Mouse (Mus musculus): Measurements from ENCODE around the gene Kcnj12.

The Kcnj12 gene

DNA sequence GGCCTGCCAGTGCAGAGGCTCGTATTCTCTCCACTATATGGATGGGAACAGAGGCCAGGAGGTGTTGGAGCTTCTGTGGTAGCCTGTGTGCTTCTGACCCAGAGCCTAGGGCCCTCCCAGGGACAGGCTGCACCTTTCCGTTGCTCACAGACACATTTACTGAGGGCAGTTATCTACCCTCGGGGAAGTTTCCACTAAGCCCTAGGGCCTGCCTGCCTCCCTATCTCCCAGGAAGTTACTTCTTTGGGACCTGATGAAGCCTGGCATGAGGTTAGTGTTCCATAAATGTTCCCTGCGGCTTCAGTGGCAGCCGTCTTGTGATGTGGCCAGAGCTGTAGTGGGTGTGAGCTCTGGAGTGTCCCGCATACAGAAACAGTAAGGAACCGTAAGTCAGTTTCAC is 3.2 kb downstream of the Kcnj12 start:
- DNase-seq, result no peak

GRCm38 (mm10) chr11:61026381-61026780 is 4.0 kb downstream of the Kcnj12 start:
- no peak for DNase-seq

GRCm38 (mm10) chr11:61027160-61027559 is 4.8 kb downstream of the Kcnj12 start:
- DNase-seq, result no peak

GRCm38 (mm10) chr11:61028211-61028950 is 6.0 kb downstream of the Kcnj12 start:
- DNase-seq, result no peak

GRCm38 (mm10) chr11:61029116-61029740 is 6.9 kb downstream of the Kcnj12 start:
- no peak for DNase-seq

DNA sequence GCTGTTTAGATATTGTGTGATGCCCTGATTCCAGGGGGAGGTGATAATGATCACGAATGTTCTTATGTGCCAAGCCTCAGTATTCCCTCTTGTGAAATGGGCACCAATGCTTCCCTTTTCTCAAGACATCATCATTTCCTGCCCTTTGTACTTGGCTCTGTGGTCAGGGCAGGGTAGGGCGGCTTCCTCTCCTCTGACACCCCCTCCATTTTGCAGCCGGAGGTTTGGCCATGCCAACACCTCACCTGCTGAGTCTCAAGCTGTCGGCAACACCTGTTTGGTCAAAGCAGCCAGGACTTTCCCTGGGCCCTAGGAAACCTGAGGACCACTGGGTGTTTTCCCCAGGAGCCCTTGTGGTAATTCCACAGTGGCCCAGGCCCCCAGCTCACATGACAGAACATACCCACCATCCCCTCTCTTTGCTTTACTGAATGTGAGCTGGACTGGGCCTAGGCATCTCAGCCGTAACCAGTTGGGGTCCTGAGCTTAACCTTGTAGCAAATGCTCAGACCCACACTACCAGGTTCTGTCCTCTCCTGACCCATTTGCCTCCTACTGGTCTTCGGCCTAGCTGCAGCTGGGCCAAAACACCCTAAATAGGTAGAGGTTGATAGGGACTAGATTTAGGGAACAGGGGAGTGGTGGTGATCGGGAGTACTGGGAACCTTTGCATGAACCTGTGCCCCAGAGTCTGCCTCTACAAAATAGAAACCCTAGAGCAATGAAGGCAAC is 7.7 kb downstream of the Kcnj12 start:
- no peak for DNase-seq

GRCm38 (mm10) chr11:61031137-61031536 is 8.8 kb downstream of the Kcnj12 start:
- DNase-seq, result no peak

- DNase-seq, result no peak
Observed at GRCm38 (mm10) chr11:61031658-61032445, 9.5 kb downstream of the Kcnj12 start.

GRCm38 (mm10) chr11:61032481-61032880 is 10.1 kb downstream of the Kcnj12 start:
- DNase-seq, result no peak

DNA sequence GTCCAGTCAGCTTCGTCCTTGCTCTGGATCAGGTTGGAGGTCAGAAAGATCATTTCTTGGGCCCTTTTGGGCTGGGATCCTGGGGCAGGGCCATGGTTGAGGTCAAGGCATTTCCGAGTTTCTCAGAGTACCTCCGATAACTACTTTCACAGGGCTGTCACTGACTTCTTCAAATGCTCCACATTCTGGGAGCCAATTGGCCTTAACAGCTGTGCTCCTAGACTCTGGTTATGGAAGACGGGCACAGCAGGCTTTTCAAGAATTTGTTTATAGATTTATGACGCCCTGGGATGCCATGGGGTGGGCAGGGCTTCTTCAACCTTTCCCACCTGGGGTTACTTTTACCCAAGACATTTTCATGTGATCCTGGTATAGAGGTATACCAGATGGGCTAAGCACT is 10.8 kb downstream of the Kcnj12 start:
- DNase-seq, result no peak

DNA sequence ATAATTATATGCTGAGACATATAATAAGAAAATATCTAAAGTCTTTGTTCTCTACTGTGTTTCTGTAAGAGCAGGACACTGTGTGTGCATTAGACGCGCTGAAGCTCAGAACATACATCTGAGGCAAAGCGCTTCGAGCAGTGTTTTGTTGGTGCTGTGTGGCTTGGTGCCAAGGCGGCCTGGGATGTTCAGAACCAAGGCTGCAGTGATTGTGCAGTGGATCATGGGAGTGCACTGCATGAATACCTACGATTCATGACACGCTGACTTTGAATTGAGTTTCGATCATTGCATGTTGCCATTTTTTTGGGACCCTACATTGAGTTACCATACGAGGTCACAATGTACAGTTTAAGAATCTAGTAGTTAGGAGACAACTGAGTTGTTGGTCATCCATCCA is 14.3 kb downstream of the Kcnj12 start:
- no peak for DNase-seq

DNA sequence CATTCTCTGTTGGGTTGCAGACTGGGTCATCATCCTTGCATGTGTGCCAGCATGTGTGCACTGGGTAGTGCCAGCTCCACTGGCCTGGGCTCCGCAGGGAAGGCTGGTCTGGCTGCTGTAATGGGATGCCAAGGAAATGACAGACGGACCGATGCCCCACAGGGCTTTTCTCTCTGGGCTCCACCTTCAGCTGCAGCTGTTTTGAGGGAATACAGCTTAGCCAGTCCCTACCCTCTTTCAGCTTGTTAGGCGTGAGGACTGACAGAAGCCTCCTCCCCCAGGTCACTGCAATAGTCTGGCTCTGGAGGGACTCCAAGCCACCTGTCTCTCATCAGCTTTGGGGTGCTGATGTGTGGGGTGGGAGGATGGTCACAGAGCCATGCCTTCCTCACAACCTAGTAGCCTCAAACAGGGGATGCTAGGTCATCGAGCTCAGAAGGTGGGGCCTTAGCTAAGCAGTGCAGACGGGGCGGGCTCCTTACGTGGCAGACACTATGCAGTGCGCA is 16.0 kb downstream of the Kcnj12 start:
- DNase-seq, result no peak

DNA sequence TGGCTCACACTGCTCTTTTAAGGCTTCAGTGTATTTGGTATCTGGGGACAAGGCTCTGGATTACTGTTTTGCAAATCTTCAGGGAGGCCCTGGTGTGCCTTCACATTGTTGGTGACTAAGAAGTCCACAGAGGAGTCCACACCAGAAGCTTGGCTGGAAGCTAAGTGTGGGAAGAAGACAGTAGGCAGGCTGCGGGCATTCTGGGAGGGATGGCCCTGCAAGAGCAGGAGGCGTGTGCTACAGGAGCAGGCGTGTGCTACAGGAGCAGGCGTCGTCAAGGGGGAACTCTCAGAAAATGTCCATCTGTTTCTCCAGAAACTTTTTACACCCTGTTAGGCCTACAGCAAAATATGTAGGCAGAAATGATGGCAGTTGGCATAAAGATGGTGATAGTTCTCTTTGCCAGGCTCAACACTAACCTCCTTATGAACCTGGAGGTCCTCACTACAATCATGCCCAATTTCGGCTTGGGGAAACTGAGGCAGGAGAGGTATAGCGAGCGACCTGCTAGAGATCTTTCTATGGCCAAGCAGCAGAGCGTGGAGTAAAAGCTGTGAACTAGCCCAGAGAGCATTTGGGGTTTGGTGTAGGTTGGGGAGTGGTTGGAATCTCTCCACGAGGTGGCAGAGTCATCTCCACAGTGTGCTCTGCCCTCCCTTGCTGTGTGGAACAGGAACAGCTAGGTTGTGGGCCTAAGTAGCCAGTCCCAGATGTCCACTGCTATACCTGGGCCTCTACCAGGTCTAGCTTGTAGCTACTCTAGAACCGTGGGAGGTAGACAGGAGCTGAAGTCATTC is 18.7 kb downstream of the Kcnj12 start:
- DNase-seq, result no peak

- DNase-seq, result no peak
Observed at GRCm38 (mm10) chr11:61042593-61042992, 20.2 kb downstream of the Kcnj12 start.

- no peak for DNase-seq
Observed at GRCm38 (mm10) chr11:61043055-61043992, 21.0 kb downstream of the Kcnj12 start.

DNA sequence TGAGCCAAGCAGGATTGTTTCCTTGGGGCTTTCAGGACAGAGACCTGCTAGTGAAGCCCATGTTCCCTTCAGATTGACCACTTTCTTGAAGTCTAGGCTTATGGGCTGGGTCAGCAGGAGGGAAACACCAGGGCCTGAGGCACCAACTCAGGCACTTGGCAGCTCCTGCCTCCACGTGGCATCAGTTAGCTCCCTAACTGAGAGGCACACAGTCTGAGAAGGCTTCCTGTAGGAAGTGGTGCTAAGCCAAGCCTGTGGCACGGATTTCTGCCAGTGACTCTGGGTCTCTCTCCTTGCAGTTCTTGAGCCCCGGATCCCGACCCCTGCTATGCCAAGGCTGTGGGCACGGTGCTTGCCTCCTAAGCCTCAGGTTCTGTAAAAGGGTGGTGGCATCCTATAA is 22.4 kb downstream of the Kcnj12 start:
- no peak for DNase-seq

- DNase-seq, result no peak
Observed at GRCm38 (mm10) chr11:61047441-61047840, 25.1 kb downstream of the Kcnj12 start.

- no peak for DNase-seq
Observed at GRCm38 (mm10) chr11:61051151-61051550, 28.8 kb downstream of the Kcnj12 start.

DNA sequence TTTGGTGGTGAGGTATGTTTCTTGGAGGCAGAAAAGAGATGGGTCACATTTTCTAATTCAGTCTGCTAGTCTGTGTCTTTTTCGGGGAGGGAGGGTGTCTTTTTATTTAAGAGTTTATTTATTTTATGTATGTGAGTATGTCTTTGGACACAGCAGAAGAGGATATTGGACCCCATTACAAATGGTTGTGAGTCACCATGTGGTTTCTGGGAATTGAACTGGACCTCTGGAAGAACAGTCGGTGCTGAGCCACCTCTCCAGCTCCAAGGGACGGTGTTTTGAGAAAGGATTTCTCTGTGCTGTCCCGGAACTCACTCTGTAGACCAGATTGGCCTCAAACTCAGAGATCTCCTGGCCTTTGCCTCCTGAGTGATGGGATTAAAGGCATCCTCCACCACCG is 34.5 kb downstream of the Kcnj12 start:
- no peak for DNase-seq

- no peak for DNase-seq
Observed at GRCm38 (mm10) chr11:61059691-61060457, 37.5 kb downstream of the Kcnj12 start.
